Mouse (Mus musculus) ES-Bruce4 (cell line): Measurements from ENCODE around the gene Trim47. TPM values are rescaled to one million over a fixed set of nuclear protein-coding genes. Genes with fewer than 3 reads are reported as not detected.
"Not testable (repeated sequence)": the region's sequence is repeated elsewhere in the genome, so short reads cannot be mapped to it uniquely, and the experiment has no call there.

ENCODE experiments used
- H3K27ac ChIP-seq: 2 replicates; pipeline ENCODE4 v1.5.1; 2012; ENCODE audit warnings: low read length, inconsistent platforms; ENCODE audit not compliant: insufficient read depth
- H3K27me3 ChIP-seq: 2 replicates; pipeline ENCODE4 v1.6.1; 2012; ENCODE audit warnings: mild to moderate bottlenecking, low read length, inconsistent platforms; ENCODE audit not compliant: control insufficient read depth, poor library complexity, insufficient read depth, severe bottlenecking
- H3K36me3 ChIP-seq: 2 replicates; pipeline ENCODE4 v1.6.1; 2012; ENCODE audit warnings: inconsistent platforms, mild to moderate bottlenecking, low read length, moderate library complexity; ENCODE audit not compliant: control insufficient read depth, poor library complexity, insufficient read depth, severe bottlenecking
- H3K4me1 ChIP-seq: one replicate; pipeline ENCODE4 v1.8.1; 2011; ENCODE audit warnings: low read length; ENCODE audit not compliant: control insufficient read depth, insufficient read depth
- H3K4me3 ChIP-seq: 2 replicates; pipeline ENCODE4 v1.5.1; 2011; ENCODE audit warnings: low read depth, mild to moderate bottlenecking, low read length
- H3K9ac ChIP-seq: 2 replicates; pipeline ENCODE4 v1.6.1; 2012; ENCODE audit warnings: low read depth, mild to moderate bottlenecking, inconsistent platforms; ENCODE audit not compliant: poor library complexity, severe bottlenecking
- H3K9me3 ChIP-seq: replicated peaks from 2 replicates; pipeline ENCODE4 v1.6.1; 2012; ENCODE audit warnings: mild to moderate bottlenecking, low read length, inconsistent platforms; ENCODE audit not compliant: control insufficient read depth, poor library complexity, insufficient read depth, severe bottlenecking
- CTCF ChIP-seq: IDR thresholded peaks from one replicate; pipeline ENCODE4 v1.8.1; 2011; ENCODE audit warnings: low read depth, low read length
- EP300 ChIP-seq: IDR thresholded peaks from 2 replicates; pipeline ENCODE4 v1.6.1; 2011; ENCODE audit warnings: low read depth, low read length; ENCODE audit not compliant: insufficient read depth
- POLR2A ChIP-seq: IDR thresholded peaks from one replicate; pipeline ENCODE4 v1.8.1; 2011; ENCODE audit warnings: low read length; ENCODE audit not compliant: insufficient read depth
- polyA plus RNA-seq: library from polyadenylated mRNA; stranded (reverse); fragments of >200 nt; gene quantifications from 2 replicates; pipeline ENCODE4 v1.2.4, GENCODE M21; 2011; ENCODE audit warnings: low read depth; ENCODE audit not compliant: missing spikeins, insufficient read depth, insufficient read length

Trim47 gene
- polyA plus RNA-seq, 1 experiment: 3.9 TPM

DNA sequence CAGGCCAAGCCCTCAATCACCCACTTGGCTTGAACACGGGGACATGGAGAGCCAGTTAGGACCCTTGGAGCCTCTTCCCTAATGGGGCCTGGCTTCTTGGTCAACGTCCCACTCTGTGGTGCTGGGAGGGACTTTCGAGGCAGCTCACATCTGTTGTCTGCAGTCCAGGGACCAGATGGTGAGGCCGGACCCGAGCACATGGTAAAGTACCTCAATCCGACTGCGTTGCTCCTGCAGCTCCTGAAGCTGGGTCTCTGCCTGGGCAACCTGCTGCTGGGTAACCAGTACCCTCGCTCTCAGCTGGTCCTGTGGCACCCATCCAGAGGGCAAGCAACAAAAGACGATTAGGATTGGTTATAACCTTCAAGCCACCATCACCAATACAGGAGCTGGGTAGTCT lies 976 bp upstream of the Trim47 start:
- Histone ChIP-seq H3K36me3 (peaks cover 11% of the 10 kb centered on the region), H3K9me3 (no peaks in the 10 kb centered on the region), H3K9ac (no peak overlapping the region), H3K4me1 (peaks cover 3% of the 10 kb centered on the region), H3K4me3 (no peak overlapping the region), H3K27me3 (no peaks in the 10 kb centered on the region), H3K27ac (no peak overlapping the region)
- TF ChIP-seq POLR2A (no peak), CTCF (no peak), EP300 (no peak)

DNA sequence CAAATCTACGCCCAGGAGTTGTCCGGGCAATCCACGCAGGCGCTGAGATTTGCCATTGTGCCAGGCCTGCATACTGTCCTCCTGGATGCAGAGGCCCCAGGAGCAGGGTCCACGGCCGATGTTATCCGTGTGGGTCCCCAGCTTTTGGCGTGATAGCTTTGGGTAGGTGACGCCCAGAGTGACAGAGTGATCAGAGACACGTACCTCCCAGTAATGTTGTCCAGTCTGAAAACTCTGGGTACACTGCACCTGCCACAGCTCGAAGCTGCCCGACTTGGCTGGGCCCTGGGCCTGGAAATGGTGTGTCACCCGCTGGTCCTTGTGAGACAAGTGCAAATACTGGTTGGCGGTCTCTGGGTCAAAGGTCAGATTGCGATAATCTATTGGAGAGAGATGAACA lies 749 bp downstream of the Trim47 start:
- H3K4me1 ChIP-seq: peaks cover 3% of the 10 kb centered on the region
- H3K27me3 ChIP-seq: no peaks in the 10 kb centered on the region
- no peak overlapping the region for H3K9ac ChIP-seq
- no peaks in the 10 kb centered on the region for H3K36me3 ChIP-seq
- no peak overlapping the region for H3K4me3 ChIP-seq
- TF ChIP-seq CTCF (no peak), POLR2A (no peak), EP300 (no peak)
- no peak overlapping the region for H3K27ac ChIP-seq
- H3K9me3 ChIP-seq: no peaks in the 10 kb centered on the region

DNA sequence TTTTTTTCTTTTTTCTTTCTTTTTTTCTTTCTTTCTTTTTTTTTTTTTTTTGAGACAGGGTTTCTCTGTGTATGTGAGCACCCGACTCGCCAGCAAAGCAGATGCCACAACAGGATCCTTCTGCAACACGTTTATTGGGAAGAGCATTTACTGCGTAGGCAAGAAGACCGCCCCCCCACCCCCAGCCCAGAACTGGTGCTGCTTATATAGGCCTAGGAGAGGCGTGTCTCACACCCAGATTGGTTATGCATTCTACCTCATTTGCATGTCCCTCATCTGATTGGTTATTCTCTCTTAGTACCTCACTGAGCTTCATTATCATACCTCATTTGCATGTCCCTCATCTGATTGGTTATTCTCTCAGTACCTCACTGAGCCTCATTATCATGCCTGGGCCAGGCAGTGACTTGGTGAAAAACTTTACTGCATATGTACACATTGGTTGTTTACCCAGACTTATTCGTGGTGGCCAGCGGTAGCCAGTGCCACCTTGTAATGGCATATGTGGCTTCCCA lies 5.2 kb downstream of the Trim47 start:
- not testable (repeated sequence) for H3K9me3 ChIP-seq, H3K27me3 ChIP-seq, H3K9ac ChIP-seq, H3K27ac ChIP-seq, H3K4me1 ChIP-seq, H3K4me3 ChIP-seq, H3K36me3 ChIP-seq

DNA sequence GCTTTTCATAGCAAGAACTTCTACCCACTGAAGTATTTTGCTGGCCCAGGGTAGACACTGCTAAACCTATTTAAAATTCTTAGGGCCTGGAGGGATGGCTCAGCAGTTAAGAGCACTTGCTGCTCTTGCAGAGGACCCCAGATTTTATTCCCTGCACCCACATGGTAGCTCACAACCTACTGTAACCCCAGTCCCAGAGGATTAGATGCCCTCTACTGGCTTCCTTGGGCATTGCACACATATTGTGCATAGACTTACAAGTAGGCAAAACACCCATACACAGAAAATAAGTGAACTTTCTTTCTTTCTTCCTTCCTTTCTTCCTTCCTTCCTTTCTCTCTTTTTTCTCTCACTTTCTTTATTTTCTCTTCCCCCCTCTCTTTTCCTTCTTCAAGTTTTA lies 9.2 kb downstream of the Trim47 start:
- TF ChIP-seq POLR2A: no peak
- TF ChIP-seq CTCF: peak; percentile 6
- TF ChIP-seq EP300: no peak
- no peaks in the 10 kb centered on the region for H3K9me3 ChIP-seq
- no peak overlapping the region for H3K4me3 ChIP-seq
- peaks cover 3% of the 10 kb centered on the region for H3K4me1 ChIP-seq
- H3K36me3 ChIP-seq: no peaks in the 10 kb centered on the region
- H3K27me3 ChIP-seq: no peaks in the 10 kb centered on the region
- no peak overlapping the region for H3K9ac ChIP-seq
- no peak overlapping the region for H3K27ac ChIP-seq

DNA sequence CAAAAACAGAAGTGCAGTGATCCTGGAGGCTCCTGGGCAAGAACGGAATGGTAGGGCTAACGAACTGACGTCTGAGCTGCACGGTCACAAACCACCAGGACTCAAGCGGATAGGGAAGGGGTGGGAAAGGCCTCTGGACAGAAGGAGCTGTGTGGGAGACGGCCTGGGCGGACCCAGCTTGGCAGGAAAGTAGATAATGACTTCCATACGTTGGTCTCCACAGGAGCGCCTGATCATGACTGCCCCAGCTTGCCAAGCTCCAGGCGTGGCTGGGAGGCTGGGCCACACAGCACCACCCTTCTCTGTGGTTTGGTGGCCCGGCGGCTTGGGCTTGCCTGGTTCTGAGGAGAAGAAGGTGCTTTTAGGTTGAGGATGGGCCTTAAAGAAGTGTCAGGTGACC lies 9.8 kb downstream of the Trim47 start:
- Histone ChIP-seq H3K4me1 (peaks cover 3% of the 10 kb centered on the region), H3K9me3 (no peaks in the 10 kb centered on the region), H3K9ac (no peak overlapping the region), H3K27me3 (no peaks in the 10 kb centered on the region), H3K36me3 (no peaks in the 10 kb centered on the region), H3K27ac (no peak overlapping the region), H3K4me3 (no peak overlapping the region)
- TF ChIP-seq EP300: no peak

DNA sequence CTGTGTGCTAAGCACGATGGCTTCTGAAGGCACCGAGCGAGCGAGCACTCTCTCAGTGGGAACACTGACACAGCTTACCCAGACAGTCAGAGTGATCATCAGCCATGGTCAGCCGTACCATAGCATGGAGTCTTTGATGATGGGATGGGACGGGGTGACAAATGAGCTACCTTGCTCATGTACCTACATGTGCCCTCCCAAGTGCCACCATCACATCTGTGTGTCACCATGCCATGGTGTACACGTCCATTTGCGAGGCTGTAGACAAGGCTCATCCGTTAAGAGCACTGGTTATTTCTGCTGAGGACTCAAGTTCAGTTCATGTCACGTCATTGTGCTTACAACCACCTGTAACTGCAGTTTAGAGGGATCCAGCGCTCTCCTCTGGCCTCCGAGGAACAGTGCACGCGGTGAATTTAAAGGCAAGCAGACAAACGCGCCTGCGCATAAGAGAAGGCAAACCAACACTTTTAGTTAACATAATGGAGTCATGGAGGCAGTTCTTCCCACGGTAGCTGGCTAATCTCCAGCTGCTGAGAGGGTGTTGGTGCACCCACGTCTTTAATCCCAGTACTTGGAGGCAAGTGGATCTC lies 15.3 kb downstream of the Trim47 start:
- no peaks in the 10 kb centered on the region for H3K9me3 ChIP-seq
- no peak overlapping the region for H3K9ac ChIP-seq
- H3K36me3 ChIP-seq: no peaks in the 10 kb centered on the region
- peaks cover 11% of the 10 kb centered on the region for H3K27me3 ChIP-seq
- TF ChIP-seq EP300 (no peak), CTCF (peak; percentile 29)
- no peak overlapping the region for H3K4me3 ChIP-seq
- peaks cover 3% of the 10 kb centered on the region for H3K4me1 ChIP-seq
- no peak overlapping the region for H3K27ac ChIP-seq

DNA sequence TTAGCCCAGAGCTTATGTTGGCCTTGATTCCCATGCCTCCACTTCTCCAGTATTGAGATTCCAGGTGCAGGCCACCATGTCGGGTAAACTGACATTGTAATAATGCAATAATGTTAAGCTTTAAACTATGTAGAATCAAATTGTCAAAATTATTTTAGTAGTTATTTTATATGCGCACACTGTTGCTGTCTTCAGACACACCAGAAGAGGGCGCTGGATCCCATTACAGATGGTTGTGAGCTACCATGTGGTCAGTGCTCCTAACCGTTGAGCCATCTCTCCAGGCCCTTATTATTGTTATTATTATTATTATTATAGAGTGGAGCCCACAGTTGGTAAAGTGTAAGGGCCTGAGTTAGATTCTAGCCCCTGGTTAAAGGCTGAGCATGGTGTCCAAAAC lies 15.9 kb downstream of the Trim47 start:
- Histone ChIP-seq H3K27me3 (peaks cover 11% of the 10 kb centered on the region), H3K4me1 (peaks cover 6% of the 10 kb centered on the region), H3K36me3 (no peaks in the 10 kb centered on the region), H3K27ac (no peak overlapping the region), H3K9me3 (no peaks in the 10 kb centered on the region), H3K9ac (no peak overlapping the region), H3K4me3 (no peak overlapping the region)
- TF ChIP-seq CTCF (peak; percentile 12), POLR2A (no peak)
